Mouse (Mus musculus) small intestine, adult 2 months (tissue): ENCODE data around the gene Hfm1. TPM values are rescaled to one million over a fixed set of nuclear protein-coding genes. Genes with fewer than 3 reads are reported as not detected.

ENCODE experiments used
- H3K27ac ChIP-seq: fragments of 200-500 bp; 2 replicates; pipeline ENCODE4 v1.5.1; 2012; ENCODE audit warnings: low read depth, low read length, control low read depth, inconsistent platforms; ENCODE audit not compliant: insufficient read depth
- H3K27me3 ChIP-seq: fragments of 200-500 bp; 2 replicates; pipeline ENCODE4 v1.6.1; 2012; ENCODE audit warnings: mild to moderate bottlenecking, moderate library complexity, low read length, inconsistent platforms; ENCODE audit not compliant: control insufficient read depth, insufficient read depth
- H3K36me3 ChIP-seq: fragments of 200-500 bp; 2 replicates; pipeline ENCODE4 v1.6.1; 2012; ENCODE audit warnings: mild to moderate bottlenecking, low read length, control low read depth, inconsistent platforms; ENCODE audit not compliant: control insufficient read depth, insufficient read depth
- H3K4me1 ChIP-seq: fragments of 200-500 bp; 2 replicates; pipeline ENCODE4 v1.6.1; 2012; ENCODE audit warnings: low read length, inconsistent platforms, mixed read lengths; ENCODE audit not compliant: control insufficient read depth, insufficient read depth, insufficient read length
- H3K4me3 ChIP-seq: fragments of 200-500 bp; 2 replicates; pipeline ENCODE4 v1.5.1; 2012; ENCODE audit warnings: low read depth, mild to moderate bottlenecking, control low read depth, inconsistent platforms, low read length, moderate library complexity
- CTCF ChIP-seq: fragments of 200-500 bp; IDR thresholded peaks from 2 replicates; pipeline ENCODE4 v1.5.1; 2012; ENCODE audit warnings: low read depth, mild to moderate bottlenecking, control low read depth, inconsistent platforms, low read length, moderate library complexity, mixed read lengths; ENCODE audit not compliant: insufficient replicate concordance, insufficient read length; ENCODE audit errors: extremely low read depth
- POLR2A ChIP-seq: fragments of 200-500 bp; IDR thresholded peaks from 2 replicates; pipeline ENCODE4 v1.6.1; 2012; ENCODE audit warnings: low read depth, mild to moderate bottlenecking, control low read depth, inconsistent platforms, low read length, moderate library complexity
- WGBS: fragments of 180-500 bp; shearing (Covaris S2); methylation state at CpG from one replicate; pipeline ENCODE4 v1.1.7; 2018; 5-methylcytosine and 5-hydroxymethylcytosine counted together
- polyA plus RNA-seq: library from polyadenylated mRNA; depleted of rRNA; stranded (reverse); fragments of >200 nt; gene quantifications from 2 replicates; pipeline ENCODE4 v1.2.3, GENCODE M21; 2012

Hfm1 gene
- polyA plus RNA-seq, 1 experiment = not detected

DNA sequence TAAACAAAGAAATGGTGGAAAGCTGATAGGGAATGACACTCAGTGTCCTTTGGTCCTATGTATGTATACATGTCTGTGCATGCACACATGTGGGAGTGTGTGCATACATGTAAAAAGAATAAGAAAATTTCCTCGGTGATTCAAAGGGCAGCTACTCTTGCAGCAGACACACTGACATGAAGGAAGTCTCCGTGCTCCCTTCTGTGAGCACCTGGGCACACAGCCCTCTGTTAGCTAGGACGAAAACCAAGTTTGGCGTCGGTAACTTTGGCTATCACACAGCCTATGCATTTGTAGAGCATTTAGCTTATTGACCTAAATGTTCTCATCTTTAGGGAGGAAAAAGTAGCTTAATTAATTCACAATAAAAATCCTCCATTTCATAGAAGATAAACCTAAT, 101.4 kb downstream of the Hfm1 start:
- H3K27me3 ChIP-seq = peaks cover 5% of the 10 kb centered on the region; the same call in 1 of the 2 replicates
- no peaks in the 10 kb centered on the region for H3K36me3 ChIP-seq
- no peak for TF ChIP-seq CTCF
- TF ChIP-seq POLR2A = no peak
- H3K27ac ChIP-seq = no peak overlapping the region
- 80% methylated on average over 5 of the region's 5 CpGs for WGBS
- no peaks in the 10 kb centered on the region; the same call in 1 of the 2 replicates for H3K4me1 ChIP-seq
- H3K4me3 ChIP-seq = no peak overlapping the region

DNA sequence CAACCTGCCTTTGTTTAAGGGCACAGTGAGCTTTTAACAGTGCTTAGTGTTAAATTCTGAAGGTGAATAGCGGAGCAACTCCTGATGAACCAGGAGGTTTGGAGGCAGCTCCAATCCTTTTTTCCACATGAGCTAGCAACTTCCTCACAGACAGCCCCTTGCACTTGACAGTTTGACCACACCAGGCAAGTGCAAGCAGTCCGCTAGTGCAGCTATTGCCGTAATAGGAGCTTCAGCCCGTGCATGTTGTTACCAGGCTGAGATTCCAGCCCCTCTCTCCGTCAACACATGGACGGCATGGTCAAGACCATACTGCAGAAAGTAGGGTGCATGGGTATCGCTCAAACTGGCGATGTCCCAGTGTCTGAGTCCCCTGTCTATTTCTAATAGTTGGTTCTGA, 106.5 kb downstream of the Hfm1 start:
- Histone ChIP-seq H3K36me3 (no peaks in the 10 kb centered on the region), H3K27ac (no peak overlapping the region), H3K27me3 (no peaks in the 10 kb centered on the region; the same call in 1 of the 2 replicates), H3K4me1 (no peaks in the 10 kb centered on the region), H3K4me3 (no peak overlapping the region)
- 80% methylated on average over 8 of the region's 8 CpGs for WGBS
- no peak for TF ChIP-seq POLR2A
- no peak for TF ChIP-seq CTCF

DNA sequence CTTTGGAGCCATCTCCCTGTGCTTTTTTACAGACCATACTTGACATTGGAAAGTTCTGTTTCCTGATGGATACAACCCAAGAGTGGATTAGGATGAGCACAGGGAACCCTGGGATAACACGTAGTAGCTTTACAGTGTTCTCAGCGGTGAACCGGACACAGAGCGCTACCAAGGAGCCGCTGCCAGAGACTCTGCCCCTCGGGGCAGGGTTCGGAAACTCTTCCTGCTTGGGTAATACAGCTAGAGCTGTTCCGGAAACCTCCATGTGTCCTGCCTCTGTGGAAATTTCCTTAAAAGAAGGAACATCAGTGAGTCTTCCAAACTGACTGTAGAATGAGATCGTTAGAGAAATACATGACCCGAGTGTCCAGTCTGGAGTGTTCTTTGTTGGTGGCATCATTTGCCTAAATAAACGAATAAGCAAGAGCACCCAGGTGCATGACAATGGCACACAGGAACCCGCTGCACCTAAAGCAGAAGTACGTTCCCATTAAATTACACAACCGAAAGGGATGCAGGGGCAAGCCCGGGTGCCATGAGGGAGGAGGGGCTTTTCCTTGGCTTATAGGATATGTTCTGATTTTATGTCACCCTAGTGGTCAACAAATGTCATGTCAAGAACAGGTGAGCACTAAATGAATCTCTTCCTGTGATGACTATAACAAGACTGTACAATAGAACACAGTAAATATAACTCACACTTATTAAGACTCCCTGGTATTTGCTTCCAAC, 110.0 kb downstream of the Hfm1 start:
- Histone ChIP-seq H3K36me3 (no peaks in the 10 kb centered on the region), H3K27me3 (no peaks in the 10 kb centered on the region; the same call in 1 of the 2 replicates), H3K4me3 (no peak overlapping the region), H3K27ac (no peak overlapping the region), H3K4me1 (no peaks in the 10 kb centered on the region)
- TF ChIP-seq CTCF (no peak), POLR2A (no peak)
- WGBS = 54% methylated on average over 15 of the region's 15 CpGs

DNA sequence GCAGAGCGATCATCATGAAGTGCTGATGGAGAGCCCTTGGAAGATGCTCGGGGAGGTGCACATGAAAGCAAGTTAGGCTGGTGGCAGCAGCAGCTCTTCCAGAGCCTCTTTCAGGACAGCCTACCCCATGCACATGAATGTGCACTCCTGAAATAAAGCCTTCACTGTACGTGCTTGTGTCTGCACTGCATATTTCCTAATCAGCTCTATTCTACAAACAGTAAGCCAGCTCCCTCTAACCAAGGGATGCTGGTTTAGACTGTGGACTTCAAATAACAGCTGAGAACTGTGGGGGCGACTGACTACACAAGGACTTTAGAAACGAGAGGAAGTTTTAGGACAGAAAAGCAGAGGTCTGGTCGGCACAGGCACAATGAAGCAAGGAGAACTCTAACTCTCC, 111.5 kb downstream of the Hfm1 start:
- no peaks in the 10 kb centered on the region; the same call in 1 of the 2 replicates for H3K27me3 ChIP-seq
- WGBS = 61% methylated on average over 6 of the region's 6 CpGs
- H3K4me3 ChIP-seq = no peak overlapping the region
- no peaks in the 10 kb centered on the region for H3K4me1 ChIP-seq
- TF ChIP-seq POLR2A (no peak), CTCF (no peak)
- no peaks in the 10 kb centered on the region for H3K36me3 ChIP-seq
- no peak overlapping the region for H3K27ac ChIP-seq

DNA sequence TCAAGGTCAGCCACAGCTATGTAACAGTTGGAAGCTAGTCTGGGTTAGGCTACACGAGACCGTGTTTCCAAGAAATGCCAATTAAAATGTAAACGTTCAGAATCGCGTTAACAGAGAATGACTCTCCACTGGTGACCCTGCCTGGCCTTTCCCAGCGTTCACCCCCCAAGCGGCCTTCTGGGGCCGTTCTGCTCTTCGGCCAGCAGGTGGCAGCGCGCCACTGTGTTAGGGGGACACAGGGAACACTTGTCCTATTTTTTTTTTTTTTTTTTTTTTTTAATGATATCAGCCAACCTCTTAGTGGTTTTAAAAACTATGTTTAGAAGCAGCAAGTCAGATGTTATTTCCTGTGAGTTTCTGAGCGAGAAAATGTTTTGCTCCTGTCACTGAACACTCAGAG, 123.0 kb downstream of the Hfm1 start:
- WGBS = 4% methylated on average over 12 of the region's 12 CpGs
- no peaks in the 10 kb centered on the region for H3K4me1 ChIP-seq
- H3K4me3 ChIP-seq = no peak overlapping the region
- no peaks in the 10 kb centered on the region for H3K27me3 ChIP-seq
- TF ChIP-seq POLR2A (no peak), CTCF (peak; percentile 73; the same call in 1 of the 2 replicates)
- no peaks in the 10 kb centered on the region for H3K36me3 ChIP-seq
- no peak overlapping the region for H3K27ac ChIP-seq

DNA sequence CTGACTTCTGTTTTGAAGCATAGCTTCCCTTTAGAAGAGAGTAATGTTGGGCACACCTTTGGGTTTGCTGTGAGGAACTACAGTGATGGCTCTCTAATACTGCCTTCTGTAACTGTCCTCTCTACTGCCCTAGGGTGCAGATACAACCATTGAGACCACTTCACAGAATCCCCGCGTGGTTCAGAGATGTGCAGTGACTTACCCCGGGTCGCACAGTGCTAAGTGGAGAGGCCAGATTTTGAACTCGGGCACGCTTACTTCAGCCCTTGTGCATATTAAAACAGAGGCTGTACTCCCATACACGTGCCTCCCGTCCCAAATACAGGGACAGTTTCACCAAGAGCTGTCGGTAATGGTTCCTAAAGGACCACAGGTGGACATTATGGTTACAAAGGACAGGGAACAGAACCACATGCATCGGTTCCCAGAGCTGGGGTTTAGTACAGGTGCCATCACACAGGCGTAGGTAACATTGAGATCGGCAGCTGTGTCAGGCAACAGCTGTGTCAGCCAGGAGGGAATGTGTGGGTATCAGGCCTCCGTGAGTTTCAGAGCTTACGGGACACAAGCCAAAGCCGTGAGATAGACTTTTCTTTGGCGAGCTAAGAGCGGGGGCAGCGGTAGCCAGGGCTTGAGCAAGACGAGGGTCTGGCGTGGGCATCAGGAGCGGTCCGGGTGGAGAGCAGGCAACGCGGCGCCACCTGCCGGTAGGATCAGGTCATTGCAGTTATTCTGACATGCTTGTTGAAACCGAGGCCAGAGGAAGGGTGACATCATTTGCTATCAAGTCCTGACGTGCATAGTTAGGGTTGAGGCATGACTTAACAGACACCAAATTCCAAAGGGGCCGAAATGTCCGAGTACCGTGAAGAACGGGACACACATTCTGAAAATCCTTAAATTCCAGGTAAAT, 124.0 kb downstream of the Hfm1 start:
- peak overlapping the region; percentile 25 for H3K4me3 ChIP-seq
- no peaks in the 10 kb centered on the region for H3K36me3 ChIP-seq
- WGBS = 8% methylated on average over 32 of the region's 32 CpGs
- no peak overlapping the region for H3K27ac ChIP-seq
- TF ChIP-seq CTCF (peak; percentile 90), POLR2A (no peak)
- no peaks in the 10 kb centered on the region for H3K27me3 ChIP-seq
- no peaks in the 10 kb centered on the region for H3K4me1 ChIP-seq
